Mouse (Mus musculus) erythroblast, embryonic 14.5 days (primary cell): ENCODE measurements around the gene Nfatc2ip. TPM values are rescaled to one million over a fixed set of nuclear protein-coding genes. Genes with fewer than 3 reads are reported as not detected.
A peak's percentile ranks its signal among the peaks of the same experiment; 100 is the strongest.

ENCODE experiments used
- H3K27me3 ChIP-seq: 2 replicates; pipeline ENCODE4 v1.6.1; 2012; ENCODE audit warnings: inconsistent platforms; ENCODE audit not compliant: control insufficient read depth
- H3K36me3 ChIP-seq: 2 replicates; pipeline ENCODE4 v1.6.1; 2012; ENCODE audit warnings: mild to moderate bottlenecking, inconsistent platforms; ENCODE audit not compliant: control insufficient read depth
- H3K4me1 ChIP-seq: 2 replicates; pipeline ENCODE4 v1.6.1; 2012; ENCODE audit warnings: inconsistent platforms; ENCODE audit not compliant: control insufficient read depth
- H3K4me3 ChIP-seq: replicated peaks from 2 replicates; pipeline ENCODE3; 2012; ENCODE audit warnings: moderate library complexity, mild to moderate bottlenecking, inconsistent platforms
- H3K9me3 ChIP-seq: 2 replicates; pipeline ENCODE4 v1.6.1; 2012; ENCODE audit warnings: low read length, inconsistent platforms, mixed read lengths; ENCODE audit not compliant: control insufficient read depth
- GATA1 ChIP-seq: IDR thresholded peaks from 2 replicates; pipeline ENCODE4 v1.6.1; 2012; ENCODE audit warnings: low read length, inconsistent platforms, mixed read lengths
- TAL1 ChIP-seq: IDR thresholded peaks from 3 replicates; pipeline ENCODE4 v1.6.1; 2012; ENCODE audit warnings: low read length, inconsistent platforms, mixed read lengths
- polyA plus RNA-seq: library from polyadenylated mRNA; stranded (reverse); fragments of >175 nt; gene quantifications from 2 replicates; pipeline ENCODE4 v1.2.3, GENCODE M21; 2012

The Nfatc2ip gene
- polyA plus RNA-seq, 1 experiment, result 0.39 TPM

DNA sequence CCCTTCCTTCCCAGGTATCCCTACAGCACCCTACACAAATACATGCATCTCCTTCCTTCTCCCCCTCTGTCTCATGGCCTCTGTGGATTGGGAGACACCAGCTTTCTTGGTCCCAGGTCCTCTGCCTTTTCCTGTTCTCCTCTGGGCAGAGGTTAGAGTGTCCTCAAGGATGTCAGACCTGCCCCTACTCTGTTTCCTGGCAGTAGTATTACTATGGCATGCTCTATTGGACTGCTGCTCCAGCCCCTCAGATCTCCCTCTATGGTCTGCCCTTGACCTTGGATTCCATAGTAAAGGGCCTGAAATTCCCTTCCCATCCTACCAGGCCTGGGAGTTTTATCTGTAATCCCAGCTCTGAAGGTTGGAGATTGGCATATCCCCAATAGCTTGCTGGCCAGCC, 33.6 kb upstream of the Nfatc2ip start:
- no peak for TF ChIP-seq GATA1
- no peak for TF ChIP-seq TAL1
- H3K9me3 ChIP-seq, result peaks cover 11% of the 10 kb centered on the region
- no peak overlapping the region for H3K4me3 ChIP-seq
- H3K4me1 ChIP-seq, result peaks cover 29% of the 10 kb centered on the region
- peaks cover 2% of the 10 kb centered on the region; the same call in 1 of the 2 replicates for H3K36me3 ChIP-seq
- peaks cover 9% of the 10 kb centered on the region for H3K27me3 ChIP-seq

DNA sequence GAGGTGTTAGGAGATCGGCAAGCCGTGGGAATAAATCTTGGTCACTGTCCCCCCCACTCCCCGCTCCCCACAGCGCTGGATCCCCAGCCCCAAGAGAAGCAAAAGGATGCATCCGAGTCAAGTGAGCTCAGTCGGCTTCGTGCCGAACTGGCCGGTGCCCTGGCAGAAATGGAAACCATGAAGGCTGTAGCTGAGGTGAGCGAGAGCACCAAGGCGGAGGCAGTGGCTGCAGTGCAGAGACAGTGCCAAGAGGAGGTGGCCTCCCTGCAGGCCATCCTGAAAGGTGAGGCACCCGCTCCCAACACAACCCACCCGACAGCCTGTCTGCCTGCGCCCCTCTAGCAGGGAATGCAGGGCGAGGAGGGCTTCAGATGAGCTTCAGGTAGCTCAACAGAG, 33.0 kb upstream of the Nfatc2ip start:
- peaks cover 29% of the 10 kb centered on the region for H3K4me1 ChIP-seq
- TF ChIP-seq GATA1 (no peak), TAL1 (no peak)
- peak overlapping the region; percentile 81 for H3K4me3 ChIP-seq

DNA sequence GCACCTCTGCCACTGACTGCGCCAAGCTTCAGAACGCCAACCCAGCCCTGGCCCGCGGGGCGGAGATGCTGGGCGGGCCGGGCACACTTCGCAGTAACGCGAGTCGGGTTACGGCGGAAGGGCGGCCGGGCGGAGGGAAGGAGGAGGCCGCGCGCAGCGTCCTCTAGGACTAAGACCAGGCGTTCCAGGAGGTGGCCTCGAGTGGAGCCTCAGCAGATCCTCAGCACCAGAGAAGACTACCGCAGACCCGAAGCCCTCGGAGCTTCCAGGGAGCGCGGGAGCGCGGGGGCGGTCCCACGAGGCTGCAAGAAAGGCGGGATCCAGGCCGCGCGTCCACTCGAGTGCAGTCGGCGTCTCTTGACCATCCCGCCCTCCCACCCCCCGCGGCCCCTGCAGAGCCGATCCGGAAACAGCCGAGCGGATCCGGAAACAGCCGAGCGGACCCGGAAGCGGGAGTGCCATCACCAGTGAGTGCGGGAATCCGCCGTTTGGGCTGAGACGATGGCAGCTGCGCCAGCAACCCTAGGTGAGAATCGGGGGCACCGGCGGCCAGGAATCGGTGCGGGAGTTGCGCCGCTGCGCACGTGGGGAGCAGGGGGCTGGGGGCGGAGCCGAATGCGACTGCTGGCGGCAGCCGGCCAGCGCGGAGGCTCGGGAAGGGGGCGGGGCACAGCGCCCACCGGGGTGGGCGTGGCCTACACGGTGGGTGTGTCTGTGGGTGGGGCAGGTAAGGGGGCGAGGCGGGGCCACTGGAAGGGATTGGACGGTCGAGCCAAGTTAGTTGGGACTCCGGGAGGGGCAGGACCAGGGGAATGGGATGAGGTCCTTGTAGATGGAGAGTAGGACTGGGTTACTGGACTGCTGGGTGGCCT, 32.3 kb upstream of the Nfatc2ip start, which contains the start of gene Rabep2:
Gene Rabep2 (plus strand): TSS at position 129 of the 872 bp plus-strand sequence.
- Histone ChIP-seq H3K27me3 (peaks cover 9% of the 10 kb centered on the region), H3K4me1 (peaks cover 29% of the 10 kb centered on the region), H3K9me3 (peaks cover 11% of the 10 kb centered on the region), H3K4me3 (peak within 1 kb of the TSS; percentile 81), H3K36me3 (peaks cover 2% of the 10 kb centered on the region; the same call in 1 of the 2 replicates)
- no peak for TF ChIP-seq GATA1
- TF ChIP-seq TAL1, result no peak

More for the DNA sequence above, 33.0 kb upstream of the Nfatc2ip start:
- peaks cover 2% of the 10 kb centered on the region; the same call in 1 of the 2 replicates for H3K36me3 ChIP-seq
- H3K27me3 ChIP-seq, result peaks cover 9% of the 10 kb centered on the region
- H3K9me3 ChIP-seq, result peaks cover 11% of the 10 kb centered on the region

GRCm38 (mm10) chr7:126428154-126428553, 31.6 kb upstream of the Nfatc2ip start:
- H3K9me3 ChIP-seq, result peaks cover 11% of the 10 kb centered on the region
- H3K36me3 ChIP-seq, result peaks cover 2% of the 10 kb centered on the region; the same call in 1 of the 2 replicates
- H3K4me3 ChIP-seq, result peak overlapping the region; percentile 81
- no peak for TF ChIP-seq GATA1
- TF ChIP-seq TAL1, result no peak
- peaks cover 29% of the 10 kb centered on the region for H3K4me1 ChIP-seq
- peaks cover 9% of the 10 kb centered on the region for H3K27me3 ChIP-seq

- Histone ChIP-seq H3K4me3 (no peak overlapping the region), H3K27me3 (peaks cover 9% of the 10 kb centered on the region), H3K4me1 (peaks cover 29% of the 10 kb centered on the region), H3K9me3 (peaks cover 11% of the 10 kb centered on the region), H3K36me3 (no peaks in the 10 kb centered on the region; the same call in 1 of the 2 replicates)
- TF ChIP-seq GATA1 (no peak), TAL1 (no peak)
Observed at GRCm38 (mm10) chr7:126427323-126427860, 30.9 kb upstream of the Nfatc2ip start.

- H3K4me3 ChIP-seq, result no peak overlapping the region
- TF ChIP-seq GATA1 (no peak), TAL1 (no peak)
Observed at GRCm38 (mm10) chr7:126424161-126424560, 27.6 kb upstream of the Nfatc2ip start.

GRCm38 (mm10) chr7:126421756-126422155, 25.2 kb upstream of the Nfatc2ip start:
- TF ChIP-seq TAL1, result no peak
- no peak for TF ChIP-seq GATA1
- Histone ChIP-seq H3K36me3 (no peaks in the 10 kb centered on the region), H3K27me3 (peaks cover 5% of the 10 kb centered on the region), H3K4me3 (no peak overlapping the region), H3K9me3 (peaks cover 4% of the 10 kb centered on the region), H3K4me1 (no peaks in the 10 kb centered on the region)

More at GRCm38 (mm10) chr7:126424161-126424560, 27.6 kb upstream of the Nfatc2ip start:
- peaks cover 11% of the 10 kb centered on the region for H3K9me3 ChIP-seq
- no peaks in the 10 kb centered on the region for H3K36me3 ChIP-seq
- H3K4me1 ChIP-seq, result peaks cover 18% of the 10 kb centered on the region
- H3K27me3 ChIP-seq, result peaks cover 9% of the 10 kb centered on the region

- Histone ChIP-seq H3K36me3 (no peaks in the 10 kb centered on the region), H3K9me3 (no peaks in the 10 kb centered on the region), H3K4me1 (no peaks in the 10 kb centered on the region), H3K4me3 (no peak overlapping the region), H3K27me3 (no peaks in the 10 kb centered on the region)
- TF ChIP-seq GATA1 (no peak), TAL1 (no peak)
Observed at GRCm38 (mm10) chr7:126418496-126418895, 22.0 kb upstream of the Nfatc2ip start.

DNA sequence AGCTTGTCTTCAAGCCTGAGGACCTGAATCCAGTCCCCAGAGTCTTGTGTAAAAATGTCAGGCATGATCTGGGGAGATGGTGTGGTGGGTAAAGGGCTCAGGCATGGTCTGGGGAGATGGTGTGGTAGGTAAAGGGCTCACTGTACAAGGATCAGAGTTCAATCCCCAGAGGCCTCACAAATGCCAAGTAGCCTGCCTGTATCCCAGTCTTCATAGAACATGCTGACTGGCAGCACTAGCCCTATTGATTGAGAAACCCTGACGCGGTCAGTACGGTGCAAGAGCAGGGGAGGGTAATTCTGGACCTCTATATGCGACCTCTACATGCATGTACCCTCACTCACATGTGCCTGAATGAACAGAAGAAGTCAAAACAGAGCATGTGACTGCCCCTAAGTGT, 21.1 kb upstream of the Nfatc2ip start:
- Histone ChIP-seq H3K36me3 (no peaks in the 10 kb centered on the region), H3K4me3 (no peak overlapping the region), H3K4me1 (no peaks in the 10 kb centered on the region), H3K27me3 (no peaks in the 10 kb centered on the region), H3K9me3 (no peaks in the 10 kb centered on the region)
- TF ChIP-seq GATA1 (no peak), TAL1 (no peak)
